Mouse (Mus musculus) thymus, postnatal 0 days (tissue): ENCODE measurements around the gene Hist1h2bl. TPM values are rescaled to one million over a fixed set of nuclear protein-coding genes. Genes with fewer than 3 reads are reported as not detected.
A peak's percentile ranks its signal among the peaks of the same experiment; 100 is the strongest.

Experiments used
- DNase-seq: peaks from one replicate; pipeline ENCODE4 v3.0.0-alpha.2; 2015; ENCODE audit warnings: low spot score
- polyA plus RNA-seq: library from polyadenylated mRNA; unstranded; fragments of >200 nt; fragmentation: Nextera tagmentation; extraction: Ambion mirVana; gene quantifications from 2 replicates; pipeline ENCODE4 v1.2.1, GENCODE M21; 2015

Hist1h2bl gene
- polyA plus RNA-seq = 8.9 and 16.3 TPM in 2 replicates

GRCm38 (mm10) chr13:21715864-21716539 is at the start of gene Hist1h2bl, which contains the start of gene Hist1h2ai:
Hist1h2bl (minus strand) TSS chr13:21716143.
Hist1h2ai (plus strand) TSS chr13:21716422.
- peak; percentile 96 for DNase-seq

GRCm38 (mm10) chr13:21755707-21756106 is 39.8 kb upstream of the Hist1h2bl start:
- no peak for DNase-seq

GRCm38 (mm10) chr13:21754294-21755001 is 38.5 kb upstream of the Hist1h2bl start:
- peak; percentile 60 for DNase-seq

GRCm38 (mm10) chr13:21753524-21754285 is 37.8 kb upstream of the Hist1h2bl start, which contains the start of the genes Hist1h2ak and Hist1h2bn:
Hist1h2ak (minus strand) TSS chr13:21753827.
Hist1h2bn (plus strand) TSS chr13:21754123.
- peak; percentile 95 for DNase-seq

- peak; percentile 66 for DNase-seq
Observed at GRCm38 (mm10) chr13:21753051-21753523, 37.1 kb upstream of the Hist1h2bl start.

- peak; percentile 42 for DNase-seq
Observed at GRCm38 (mm10) chr13:21752356-21752755, 36.4 kb upstream of the Hist1h2bl start.

- DNase-seq = peak; percentile 25
Observed at GRCm38 (mm10) chr13:21751827-21752226, 35.9 kb upstream of the Hist1h2bl start.

GRCm38 (mm10) chr13:21751417-21751816 is 35.5 kb upstream of the Hist1h2bl start:
- DNase-seq = no peak

- peak; percentile 95 for DNase-seq
Observed at GRCm38 (mm10) chr13:21750159-21751017, 34.4 kb upstream of the Hist1h2bl start, which contains the start of gene Hist1h4k. Hist1h4k (minus strand) TSS chr13:21750505.

GRCm38 (mm10) chr13:21749387-21750158 is 33.6 kb upstream of the Hist1h2bl start:
- peak; percentile 58 for DNase-seq

- DNase-seq = no peak
Observed at GRCm38 (mm10) chr13:21745006-21745405, 29.1 kb upstream of the Hist1h2bl start.

GRCm38 (mm10) chr13:21734906-21735767 is 19.2 kb upstream of the Hist1h2bl start, which contains the start of gene Hist1h4j:
Hist1h4j (plus strand) TSS chr13:21735064.
- peak; percentile 88 for DNase-seq

- peak; percentile 83 for DNase-seq
Observed at GRCm38 (mm10) chr13:21734010-21734905, 18.3 kb upstream of the Hist1h2bl start.

GRCm38 (mm10) chr13:21733466-21733865 is 17.5 kb upstream of the Hist1h2bl start:
- peak; percentile 34 for DNase-seq

- no peak for DNase-seq
Observed at GRCm38 (mm10) chr13:21729544-21729943, 13.6 kb upstream of the Hist1h2bl start.

- no peak for DNase-seq
Observed at GRCm38 (mm10) chr13:21727948-21728572, 12.1 kb upstream of the Hist1h2bl start.
